Mouse (Mus musculus): ENCODE results near the gene Rps6ka3.

- TF ChIP-seq CTCF (IDR thresholded peaks at IDR 0.05; ENCODE audit: insufficient read depth, low read length), result no peak
- no peak for TF ChIP-seq POLR2A (IDR thresholded peaks at IDR 0.05; ENCODE audit: borderline replicate concordance, extremely low read depth, low read depth, low read length)
These were observed 178.8 kb downstream of the Rps6ka3 start for GRCm38 (mm10) chrX:159388953-159389352.

Data from lung, adult 2 months (tissue).